2 mouse cellular contexts compared by ENCODE assay signal in genomic region chr11:83257211-83257610, GRCm38 (mm10). TPM values are rescaled to one million over a fixed set of nuclear protein-coding genes. Genes with fewer than 3 reads are reported as not detected.
"Had no signal": no experiment of that assay in that cellular context is flagged by ENCODE, and none has a peak within 500 bp of the region (broad histone marks: within the 10 kb centered on the region; RNA-seq: fewer than 3 reads in every experiment).

No protein-coding gene starts in this region.

RNA-seq across cellular contexts. Expression of gene Slfn14, which starts 29.3 kb away (rescaled TPM):
- total RNA-seq: megakaryocyte progenitor cell, adult 5-6 weeks; midbrain, postnatal 0 days had no signal
